In the genomic region with DNA sequence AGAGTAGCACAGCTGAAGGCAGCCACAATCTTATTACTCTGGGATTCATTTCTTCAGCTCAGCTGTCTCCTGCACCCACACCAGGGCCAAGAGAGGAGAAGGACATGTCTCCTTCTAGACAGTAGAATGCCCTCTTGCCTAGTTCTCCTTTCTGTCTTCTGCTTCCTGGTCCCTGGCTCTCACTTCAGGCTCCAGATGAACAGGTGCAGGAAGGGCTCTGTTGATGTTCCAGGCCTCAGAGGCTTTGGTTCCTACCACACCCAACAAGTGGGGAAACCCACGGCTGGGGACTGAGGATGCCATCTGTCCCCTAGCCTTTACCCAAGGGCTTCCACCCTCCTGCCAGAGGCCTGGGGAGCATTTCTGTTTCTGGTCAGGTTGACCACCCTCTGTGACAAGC, we compare ENCODE assay signal across 1 mouse cellular context.
TF ChIP-seq lines count a peak whose summit lies in the region.

No protein-coding gene starts in this region.

TF ChIP-seq in CH12.LX, 34 proteins besides CTCF, POLR2A, EP300 and RAD21:
- TF ChIP-seq ZNF384 (IDR thresholded peaks at IDR 0.05; ENCODE audit: low read depth, low read length) (no peak), CHD2 (IDR thresholded peaks at IDR 0.05; ENCODE audit: low read length) (no peak), ZMIZ1 (IDR thresholded peaks at IDR 0.05; ENCODE audit: low read depth, low read length) (no peak), KAT2A (IDR thresholded peaks at IDR 0.05; ENCODE audit: insufficient replicate concordance, low read length) (no peak), CHD1 (IDR thresholded peaks at IDR 0.05; ENCODE audit: low read depth, low read length) (no peak)
